Mouse (Mus musculus): ENCODE results near the gene Krtap10-10.

- TF ChIP-seq POLR2A (IDR thresholded peaks at IDR 0.05; ENCODE audit: insufficient read length, low read depth) (no peak), POLR2AphosphoS2 (IDR thresholded peaks at IDR 0.05; ENCODE audit: insufficient read length, low read depth) (no peak), USF1 (IDR thresholded peaks at IDR 0.05; ENCODE audit: low read depth) (no peak), MYOG (IDR thresholded peaks at IDR 0.05; ENCODE audit: control insufficient read depth in 1 of 3, insufficient read depth in 1 of 3, insufficient read length in 2 of 3, low read depth in 2 of 3) (no peak), E2F4 (IDR thresholded peaks at IDR 0.05; ENCODE audit: insufficient read depth) (no peak)
Observed at GRCm38 (mm10) chr10:77861675-77862074, 25.9 kb downstream of the Krtap10-10 start, which contains the start of gene Gm3285.

Measured in myocyte (in vitro differentiated cells).